Mouse (Mus musculus): Measurements from ENCODE around the gene Hoxc8. TPM values are rescaled to one million over a fixed set of nuclear protein-coding genes. Genes with fewer than 3 reads are reported as not detected.

The Hoxc8 gene
- polyA plus RNA-seq, 1 experiment from 2014 or later, result 0.03 TPM

DNA sequence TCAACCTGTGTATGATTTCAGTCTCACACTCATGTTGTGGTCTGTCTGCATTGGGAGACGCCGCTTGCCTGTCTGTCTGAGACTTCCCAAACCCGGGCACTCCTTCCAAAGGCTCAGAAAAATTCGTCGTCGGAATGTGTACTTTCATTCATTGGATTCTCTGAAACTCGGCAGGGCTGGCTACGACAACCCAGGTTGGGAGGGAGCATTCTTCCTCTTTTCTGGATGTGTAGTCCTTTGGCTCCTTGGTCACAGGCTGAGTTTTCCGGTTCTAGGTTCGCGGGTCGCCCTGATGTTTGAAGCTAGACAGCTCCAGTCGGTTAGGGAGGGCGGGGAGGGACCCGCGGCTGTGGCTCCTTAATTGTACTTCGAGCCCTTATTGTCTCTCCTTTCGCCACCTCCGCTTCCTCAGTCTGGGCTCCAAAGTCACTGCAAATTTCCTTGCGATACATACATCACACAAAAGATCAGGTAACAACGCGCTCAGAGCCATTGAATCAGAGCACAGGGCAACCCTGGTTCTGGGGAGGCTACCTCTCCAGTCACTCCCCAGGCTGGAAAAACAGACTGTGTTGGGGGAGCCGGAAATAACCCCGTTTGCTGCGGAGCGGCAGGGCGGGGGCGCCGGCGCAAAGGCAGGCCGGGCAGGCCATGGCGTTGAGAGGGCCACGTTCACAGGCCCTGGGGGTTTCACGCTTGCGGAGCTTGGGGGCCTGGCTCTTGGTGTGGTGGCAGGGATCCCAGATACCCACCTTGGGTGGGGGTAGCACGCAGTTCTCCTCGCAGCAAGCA is 13.6 kb upstream of the Hoxc8 start:
- no peak for ATAC-seq (ENCODE audit: insufficient read depth)
- 2% methylated on average over 37 of the region's 37 CpGs for WGBS (ENCODE audit: insufficient replicate concordance)
- no peaks in the 10 kb centered on the region for H3K9me3 ChIP-seq (replicated peaks)
- H3K27ac ChIP-seq (replicated peaks), result no peak overlapping the region
- H3K9ac ChIP-seq, result no peak overlapping the region
- peak overlapping the region; percentile 8; the same call in 1 of the 2 replicates for H3K4me3 ChIP-seq (replicated peaks)
- H3K36me3 ChIP-seq (replicated peaks), result no peaks in the 10 kb centered on the region
- peaks cover 100% of the 10 kb centered on the region for H3K27me3 ChIP-seq
- H3K4me2 ChIP-seq, result peak overlapping the region; percentile 30
- H3K4me1 ChIP-seq (replicated peaks), result peaks cover 6% of the 10 kb centered on the region; the same call in 1 of the 2 replicates

GRCm38 (mm10) chr15:102977423-102977974 is 12.9 kb upstream of the Hoxc8 start:
- H3K36me3 ChIP-seq (replicated peaks), result no peaks in the 10 kb centered on the region
- WGBS (ENCODE audit: insufficient replicate concordance), result 4% methylated on average over 16 of the region's 16 CpGs
- H3K4me3 ChIP-seq (replicated peaks), result peak overlapping the region; percentile 8; the same call in 1 of the 2 replicates
- H3K27me3 ChIP-seq, result peaks cover 100% of the 10 kb centered on the region
- ATAC-seq (ENCODE audit: insufficient read depth), result no peak
- no peak overlapping the region for H3K9ac ChIP-seq
- no peak overlapping the region for H3K27ac ChIP-seq (replicated peaks)
- H3K4me2 ChIP-seq, result peak overlapping the region; percentile 30
- H3K4me1 ChIP-seq (replicated peaks), result peaks cover 6% of the 10 kb centered on the region; the same call in 1 of the 2 replicates
- H3K9me3 ChIP-seq (replicated peaks), result no peaks in the 10 kb centered on the region

DNA sequence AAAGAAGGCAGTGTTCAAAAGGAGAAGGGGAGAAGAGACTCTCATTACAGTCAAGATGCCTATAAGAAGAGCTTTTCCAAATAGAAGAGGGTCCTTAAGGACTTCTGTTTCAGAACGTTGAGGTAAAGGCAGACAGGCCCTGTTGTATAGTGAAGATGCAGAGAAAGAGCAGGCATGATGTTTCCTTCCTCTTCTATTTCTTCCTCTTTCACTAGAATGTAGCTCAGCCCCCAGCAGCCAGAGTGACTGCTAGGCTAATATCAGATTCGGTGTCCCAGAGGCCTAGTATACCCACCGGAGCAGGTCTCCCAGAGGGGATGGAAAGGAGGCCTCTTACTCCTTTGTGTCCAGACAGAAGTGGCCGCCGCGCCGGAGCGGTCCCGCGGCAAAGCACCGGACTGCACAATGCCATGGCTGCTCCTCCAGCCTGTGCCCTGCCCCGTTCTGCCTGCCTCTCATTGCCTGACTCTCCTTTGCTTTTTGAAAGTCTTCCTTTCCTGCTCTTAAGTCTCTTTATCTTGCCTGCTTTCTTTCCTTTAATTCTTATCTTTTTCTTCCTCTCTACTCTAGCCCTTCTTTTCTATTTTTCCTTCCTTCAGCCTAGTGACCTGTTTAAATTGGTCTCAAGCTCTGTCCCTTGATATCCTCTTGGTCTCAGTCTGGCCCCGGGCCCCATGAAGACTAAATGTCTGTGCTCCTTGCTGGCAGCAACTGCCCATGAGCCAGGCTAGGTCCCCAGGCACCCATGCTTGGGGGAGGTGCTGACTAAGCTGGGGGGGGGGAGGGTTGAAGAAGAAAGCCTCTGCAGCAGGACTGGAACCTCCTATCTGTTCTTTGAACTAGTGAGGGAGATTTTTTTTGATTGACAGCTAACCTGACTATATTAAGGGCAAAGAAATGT is 11.5 kb upstream of the Hoxc8 start:
- H3K4me2 ChIP-seq, result no peak overlapping the region
- H3K36me3 ChIP-seq (replicated peaks), result no peaks in the 10 kb centered on the region
- no peaks in the 10 kb centered on the region for H3K9me3 ChIP-seq (replicated peaks)
- 2% methylated on average over 13 of the region's 13 CpGs for whole genome bisulfite sequencing (ENCODE audit: insufficient replicate concordance)
- H3K9ac ChIP-seq, result no peak overlapping the region
- ATAC-seq (ENCODE audit: insufficient read depth), result no peak
- H3K4me1 ChIP-seq (replicated peaks), result peaks cover 6% of the 10 kb centered on the region; the same call in 1 of the 2 replicates
- H3K27me3 ChIP-seq, result peaks cover 100% of the 10 kb centered on the region
- H3K27ac ChIP-seq (replicated peaks), result no peak overlapping the region
- H3K4me3 ChIP-seq (replicated peaks), result no peak overlapping the region

DNA sequence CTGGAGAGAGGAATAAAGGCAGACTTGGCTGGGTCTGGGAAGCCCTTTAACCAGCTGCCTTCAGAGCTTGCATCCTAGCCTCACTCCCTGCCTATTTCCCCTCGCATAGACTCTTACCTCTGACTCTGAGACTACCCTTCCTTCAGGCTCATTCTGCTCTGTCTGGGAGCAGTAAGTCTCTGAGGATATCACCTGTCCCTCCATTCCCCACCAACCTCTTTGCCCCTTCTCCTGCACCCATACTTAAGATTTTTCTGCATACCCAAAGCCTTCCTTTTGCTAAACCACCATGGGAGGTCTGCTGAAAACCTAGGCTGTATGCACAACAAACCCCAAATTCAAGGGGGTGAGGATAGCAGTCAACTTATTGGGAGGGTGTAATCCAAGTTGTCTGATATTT is 10.5 kb upstream of the Hoxc8 start:
- Histone ChIP-seq H3K27ac (replicated peaks) (no peak overlapping the region), H3K27me3 (peaks cover 100% of the 10 kb centered on the region), H3K36me3 (replicated peaks) (no peaks in the 10 kb centered on the region), H3K4me2 (no peak overlapping the region), H3K9me3 (replicated peaks) (no peaks in the 10 kb centered on the region), H3K9ac (no peak overlapping the region), H3K4me1 (replicated peaks) (peaks cover 6% of the 10 kb centered on the region; the same call in 1 of the 2 replicates), H3K4me3 (replicated peaks) (no peak overlapping the region)
- 3% methylated on average over 1 of the region's 1 CpGs for WGBS (ENCODE audit: insufficient replicate concordance)
- no peak for ATAC-seq (ENCODE audit: insufficient read depth)

DNA sequence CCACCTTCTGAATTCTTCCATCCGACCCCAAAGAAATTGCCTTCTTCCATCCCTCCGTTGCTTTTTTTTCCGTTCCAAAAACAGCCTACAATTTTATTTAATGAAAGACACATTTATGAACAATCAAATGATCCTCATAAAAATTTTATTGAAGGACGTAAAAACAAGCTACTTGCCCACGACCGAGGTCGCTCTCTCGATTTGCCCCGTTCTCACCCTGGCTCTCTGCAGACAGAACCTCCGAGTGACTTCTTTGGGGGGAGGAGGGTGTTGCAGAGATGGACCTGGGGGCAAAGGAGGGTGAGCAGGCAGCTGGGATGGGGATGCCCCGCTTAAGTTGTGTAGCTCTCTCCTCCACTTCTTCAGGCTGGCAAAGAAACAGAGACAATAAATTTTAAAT is 10.1 kb upstream of the Hoxc8 start:
- no peak overlapping the region for H3K27ac ChIP-seq (replicated peaks)
- no peaks in the 10 kb centered on the region for H3K9me3 ChIP-seq (replicated peaks)
- H3K27me3 ChIP-seq, result peaks cover 100% of the 10 kb centered on the region
- WGBS (ENCODE audit: insufficient replicate concordance), result 5% methylated on average over 11 of the region's 11 CpGs
- peaks cover 6% of the 10 kb centered on the region; the same call in 1 of the 2 replicates for H3K4me1 ChIP-seq (replicated peaks)
- H3K4me3 ChIP-seq (replicated peaks), result no peak overlapping the region
- no peak overlapping the region for H3K9ac ChIP-seq
- no peak overlapping the region for H3K4me2 ChIP-seq
- ATAC-seq (ENCODE audit: insufficient read depth), result no peak
- H3K36me3 ChIP-seq (replicated peaks), result no peaks in the 10 kb centered on the region

- H3K4me1 ChIP-seq (replicated peaks), result peaks cover 6% of the 10 kb centered on the region; the same call in 1 of the 2 replicates
- no peak overlapping the region for H3K27ac ChIP-seq (replicated peaks)
- WGBS (ENCODE audit: insufficient replicate concordance), result 1% methylated on average over 14 of the region's 14 CpGs
- peaks cover 100% of the 10 kb centered on the region for H3K27me3 ChIP-seq
- no peak overlapping the region for H3K9ac ChIP-seq
- H3K4me3 ChIP-seq (replicated peaks), result no peak overlapping the region
- no peaks in the 10 kb centered on the region for H3K9me3 ChIP-seq (replicated peaks)
- no peak for ATAC-seq (ENCODE audit: insufficient read depth)
- H3K36me3 ChIP-seq (replicated peaks), result no peaks in the 10 kb centered on the region
- H3K4me2 ChIP-seq, result no peak overlapping the region
Observed at GRCm38 (mm10) chr15:102980912-102981311, 9.5 kb upstream of the Hoxc8 start.

DNA sequence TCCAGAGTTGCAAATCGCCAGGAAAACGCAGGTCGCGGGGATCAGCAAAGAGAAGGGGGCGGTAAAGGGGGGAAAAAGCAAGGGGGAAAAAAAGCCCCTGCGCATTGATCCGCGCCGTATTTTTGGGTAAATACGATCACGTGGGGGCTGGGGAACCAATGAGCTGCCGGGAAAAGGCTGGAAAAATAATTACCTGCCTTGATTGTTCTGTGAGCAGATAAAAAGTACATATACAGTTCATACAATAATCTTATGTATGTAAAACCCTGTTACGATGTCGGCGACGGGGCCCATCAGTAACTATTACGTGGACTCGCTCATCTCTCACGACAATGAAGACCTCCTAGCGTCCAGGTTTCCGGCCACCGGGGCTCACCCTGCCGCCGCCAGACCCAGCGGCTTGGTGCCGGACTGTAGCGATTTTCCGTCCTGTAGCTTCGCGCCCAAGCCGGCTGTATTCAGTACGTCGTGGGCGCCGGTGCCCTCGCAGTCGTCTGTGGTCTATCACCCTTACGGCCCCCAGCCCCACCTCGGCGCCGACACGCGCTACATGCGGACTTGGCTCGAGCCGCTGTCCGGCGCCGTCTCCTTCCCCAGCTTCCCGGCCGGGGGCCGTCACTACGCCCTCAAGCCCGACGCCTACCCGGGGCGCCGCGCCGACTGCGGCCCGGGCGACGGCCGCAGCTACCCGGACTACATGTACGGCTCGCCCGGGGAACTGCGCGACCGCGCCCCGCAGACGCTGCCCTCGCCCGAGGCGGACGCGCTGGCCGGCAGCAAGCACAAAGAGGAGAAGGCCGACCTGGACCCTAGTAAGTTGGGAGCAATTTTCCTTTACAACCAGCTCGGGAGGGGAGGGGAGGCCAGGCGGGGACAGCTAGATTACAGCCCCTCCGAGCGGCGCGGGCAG is 8.8 kb upstream of the Hoxc8 start:
- H3K4me3 ChIP-seq (replicated peaks), result peak overlapping the region; percentile 10; the same call in 1 of the 2 replicates
- peak overlapping the region; percentile 38 for H3K4me2 ChIP-seq
- H3K27ac ChIP-seq (replicated peaks), result no peak overlapping the region
- under 1% methylated on average over 88 of the region's 88 CpGs for WGBS (ENCODE audit: insufficient replicate concordance)
- H3K9me3 ChIP-seq (replicated peaks), result no peaks in the 10 kb centered on the region
- H3K9ac ChIP-seq, result no peak overlapping the region
- no peaks in the 10 kb centered on the region for H3K36me3 ChIP-seq (replicated peaks)
- ATAC-seq (ENCODE audit: insufficient read depth), result no peak
- peaks cover 6% of the 10 kb centered on the region; the same call in 1 of the 2 replicates for H3K4me1 ChIP-seq (replicated peaks)
- peaks cover 100% of the 10 kb centered on the region for H3K27me3 ChIP-seq

DNA sequence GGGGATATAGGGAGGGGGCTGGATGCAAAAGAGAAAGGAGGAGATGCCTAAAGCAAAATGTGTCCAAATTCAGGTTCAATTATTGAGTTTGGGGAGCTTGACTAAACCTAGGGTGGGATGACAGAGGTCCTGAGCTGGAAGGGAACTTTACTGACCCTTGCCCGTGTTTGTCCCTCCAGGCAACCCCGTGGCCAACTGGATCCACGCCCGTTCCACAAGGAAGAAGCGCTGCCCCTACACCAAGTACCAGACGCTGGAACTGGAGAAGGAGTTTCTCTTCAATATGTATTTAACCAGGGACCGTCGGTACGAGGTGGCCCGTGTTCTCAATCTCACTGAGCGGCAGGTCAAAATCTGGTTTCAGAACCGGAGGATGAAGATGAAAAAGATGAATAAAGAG is 6.7 kb upstream of the Hoxc8 start:
- no peaks in the 10 kb centered on the region for H3K36me3 ChIP-seq (replicated peaks)
- WGBS (ENCODE audit: insufficient replicate concordance), result 5% methylated on average over 12 of the region's 12 CpGs
- H3K9ac ChIP-seq, result no peak overlapping the region
- H3K4me3 ChIP-seq (replicated peaks), result no peak overlapping the region
- peaks cover 100% of the 10 kb centered on the region for H3K27me3 ChIP-seq
- no peak for ATAC-seq (ENCODE audit: insufficient read depth)
- no peak overlapping the region for H3K4me2 ChIP-seq
- H3K27ac ChIP-seq (replicated peaks), result no peak overlapping the region
- no peaks in the 10 kb centered on the region for H3K9me3 ChIP-seq (replicated peaks)
- peaks cover 3% of the 10 kb centered on the region; the same call in 1 of the 2 replicates for H3K4me1 ChIP-seq (replicated peaks)

DNA sequence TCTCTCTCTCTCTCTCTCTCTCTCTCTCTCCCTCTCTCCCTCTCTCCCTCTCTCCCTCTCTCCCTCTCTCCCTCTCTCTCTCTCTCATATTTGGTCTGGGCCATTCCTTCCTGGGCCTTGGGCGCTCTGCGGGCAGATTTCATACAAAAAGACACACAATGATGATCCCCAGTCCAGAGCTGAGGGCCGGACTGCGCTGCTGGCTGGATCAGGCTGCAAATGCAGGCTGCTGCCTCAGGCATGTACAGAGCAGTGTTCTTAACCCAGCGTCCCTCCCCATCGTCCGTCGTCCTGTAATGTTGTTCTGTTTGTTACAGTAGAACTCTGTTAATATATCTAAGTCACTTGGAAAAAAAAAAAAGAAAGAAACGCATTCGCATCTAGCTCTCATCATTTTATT is 5.9 kb upstream of the Hoxc8 start:
- H3K9me3 ChIP-seq (replicated peaks), result no peaks in the 10 kb centered on the region
- no peaks in the 10 kb centered on the region for H3K36me3 ChIP-seq (replicated peaks)
- no peak for ATAC-seq (ENCODE audit: insufficient read depth)
- no peak overlapping the region for H3K9ac ChIP-seq
- peaks cover 3% of the 10 kb centered on the region; the same call in 1 of the 2 replicates for H3K4me1 ChIP-seq (replicated peaks)
- H3K4me3 ChIP-seq (replicated peaks), result no peak overlapping the region
- H3K4me2 ChIP-seq, result no peak overlapping the region
- WGBS (ENCODE audit: insufficient replicate concordance), result 8% methylated on average over 10 of the region's 10 CpGs
- H3K27ac ChIP-seq (replicated peaks), result no peak overlapping the region
- H3K27me3 ChIP-seq, result peaks cover 100% of the 10 kb centered on the region

GRCm38 (mm10) chr15:102984925-102985324 is 5.5 kb upstream of the Hoxc8 start:
- Histone ChIP-seq H3K4me3 (replicated peaks) (no peak overlapping the region), H3K4me1 (replicated peaks) (peaks cover 3% of the 10 kb centered on the region; the same call in 1 of the 2 replicates), H3K27me3 (peaks cover 100% of the 10 kb centered on the region), H3K36me3 (replicated peaks) (no peaks in the 10 kb centered on the region), H3K9me3 (replicated peaks) (no peaks in the 10 kb centered on the region), H3K9ac (no peak overlapping the region), H3K27ac (replicated peaks) (no peak overlapping the region), H3K4me2 (no peak overlapping the region)
- 15% methylated on average over 3 of the region's 3 CpGs for WGBS (ENCODE audit: insufficient replicate concordance)
- no peak for ATAC-seq (ENCODE audit: insufficient read depth)
